ENCODE assay signal across 30 mouse cellular contexts in the genomic region with DNA sequence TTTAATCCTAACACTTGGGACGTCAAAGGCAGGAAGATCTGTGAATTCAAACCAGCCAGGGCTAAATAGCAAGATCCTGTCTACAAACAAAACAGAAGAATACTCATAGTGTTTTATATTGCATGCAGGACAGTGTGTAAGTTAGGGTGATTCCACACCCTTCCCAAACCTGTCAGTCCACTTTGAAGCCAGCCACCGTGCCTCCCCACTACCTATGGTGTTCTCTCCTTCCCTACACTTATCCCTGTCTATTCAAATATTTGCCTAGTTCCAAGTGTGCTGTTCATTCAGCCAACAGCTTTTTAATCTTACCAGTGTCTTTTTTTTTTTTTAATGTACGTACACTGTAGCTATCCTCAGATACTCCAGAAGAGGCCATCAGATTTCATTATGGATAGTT. TPM values are rescaled to one million over a fixed set of nuclear protein-coding genes. Genes with fewer than 3 reads are reported as not detected.
"Had no signal": no experiment of that assay in that cellular context is flagged by ENCODE, and none has a peak within 500 bp of the region (broad histone marks: within the 10 kb centered on the region; RNA-seq: fewer than 3 reads in every experiment).

No protein-coding gene starts in this region.

- H3K27me3 ChIP-seq: heart, embryonic 13.5 days; heart, embryonic 15.5 days; hindbrain, embryonic 12.5 days; intestine, embryonic 15.5 days; limb, embryonic 12.5 days had no signal

- ATAC-seq: forebrain, postnatal 0 days; hindbrain, embryonic 16.5 days; inflammation-experienced regulatory T-cells, adult 6 months; intestine, embryonic 15.5 days; intestine, postnatal 0 days had no signal

- H3K4me1 ChIP-seq: hindbrain, embryonic 10.5 days; hindbrain, embryonic 12.5 days; limb, embryonic 10.5 days; limb, embryonic 12.5 days had no signal

- H3K27ac ChIP-seq: heart, adult 2 months; heart, embryonic 13.5 days; heart, embryonic 15.5 days; hindbrain, embryonic 10.5 days; hindbrain, embryonic 12.5 days; hindbrain, embryonic 14.5 days; intestine, embryonic 15.5 days; layer of hippocampus, adult 2 months; left cerebral cortex, adult 2 months; limb, embryonic 10.5 days; limb, embryonic 12.5 days had no signal

- H3K4me2 ChIP-seq: heart, embryonic 11.5 days; heart, embryonic 13.5 days; heart, embryonic 15.5 days; hindbrain, embryonic 12.5 days; hindbrain, embryonic 14.5 days; intestine, embryonic 15.5 days; limb, embryonic 12.5 days had no signal

- H3K4me3 ChIP-seq: heart, adult 2 months; heart, embryonic 13.5 days; heart, embryonic 15.5 days; hindbrain, embryonic 10.5 days; hindbrain, embryonic 12.5 days; intestine, embryonic 15.5 days; layer of hippocampus, adult 2 months; left cerebral cortex, adult 2 months; limb, embryonic 10.5 days; limb, embryonic 12.5 days had no signal

- H3K9ac ChIP-seq: forebrain, postnatal 0 days; heart, embryonic 13.5 days; heart, embryonic 15.5 days; hindbrain, embryonic 12.5 days; hindbrain, embryonic 14.5 days; intestine, embryonic 15.5 days; limb, embryonic 12.5 days had no signal

- DNase-seq: forebrain, postnatal 0 days; gastrocnemius, postnatal 14 days; gastrocnemius, postnatal 36 days; heart, adult 11 months; heart, adult 2 months; heart, postnatal 14 days; heart, postnatal 36 days; kidney, adult 18-20 months; kidney, adult 8-10 months; kidney, postnatal 10 days; kidney, postnatal 25 days; kidney, postnatal 4 days had no signal

- H3K9me3 ChIP-seq: heart, embryonic 13.5 days; heart, embryonic 15.5 days; hindbrain, embryonic 10.5 days; hindbrain, embryonic 12.5 days; intestine, embryonic 15.5 days; limb, embryonic 10.5 days; limb, embryonic 12.5 days had no signal

RNA-seq across cellular contexts. Expression of gene 1700010B08Rik, which starts 52.3 kb away (rescaled TPM):
- polyA plus RNA-seq: forebrain, postnatal 0 days; heart, embryonic 11.5 days; heart, embryonic 13.5 days; heart, embryonic 15.5 days; heart, postnatal 0 days; hindbrain, embryonic 10.5 days; hindbrain, embryonic 12.5 days; hindbrain, embryonic 14.5 days; hindbrain, embryonic 16.5 days; inflammation-experienced regulatory T-cells, adult 6 months; intestine, embryonic 15.5 days; intestine, postnatal 0 days; kidney, embryonic 14.5 days; kidney, embryonic 16.5 days; limb, embryonic 10.5 days; limb, embryonic 12.5 days; limb, embryonic 14.5 days had no signal
